Mouse (Mus musculus) testis, postnatal 10 days (tissue): ENCODE data around the gene Ahcyl1.

ENCODE experiments used
- DNase-seq: peaks from one replicate; pipeline ENCODE4 v3.0.0; 2021; ENCODE audit warnings: low spot score

Gene Ahcyl1

DNA sequence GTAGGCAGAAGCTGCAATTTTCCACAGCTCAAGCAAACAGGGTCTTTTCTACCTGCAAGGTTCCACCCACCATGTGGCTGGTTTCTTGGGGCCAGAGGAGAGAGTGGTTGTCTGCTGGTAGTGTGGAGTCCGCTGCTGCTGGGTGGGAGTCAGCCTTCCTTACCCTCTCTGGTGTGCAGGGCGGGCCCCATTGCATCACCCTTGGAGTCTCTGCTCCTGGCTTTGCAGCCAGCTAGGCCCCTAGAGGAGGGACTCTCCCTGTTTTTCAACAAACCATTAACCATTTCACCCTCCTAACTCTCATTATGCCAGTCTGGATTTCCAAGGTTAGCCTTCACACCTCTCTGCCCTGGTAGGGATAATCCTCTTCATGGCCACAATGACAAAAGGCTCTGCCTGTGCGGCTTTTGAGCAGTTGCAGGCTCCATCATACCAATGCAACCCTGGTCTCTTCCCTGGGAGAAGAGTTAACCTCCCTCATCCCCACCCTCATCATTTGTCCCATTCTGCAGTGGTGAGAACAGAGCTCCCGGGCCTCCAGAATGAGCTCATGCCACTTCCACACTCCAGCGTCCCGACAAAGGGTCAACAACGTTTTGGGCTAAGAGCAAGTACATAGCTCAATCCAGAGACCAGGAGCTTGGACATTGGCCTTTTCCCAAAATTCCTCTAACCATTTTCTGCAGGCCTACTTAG lies 7.5 kb upstream of the Ahcyl1 start:
- no peak for DNase-seq

DNA sequence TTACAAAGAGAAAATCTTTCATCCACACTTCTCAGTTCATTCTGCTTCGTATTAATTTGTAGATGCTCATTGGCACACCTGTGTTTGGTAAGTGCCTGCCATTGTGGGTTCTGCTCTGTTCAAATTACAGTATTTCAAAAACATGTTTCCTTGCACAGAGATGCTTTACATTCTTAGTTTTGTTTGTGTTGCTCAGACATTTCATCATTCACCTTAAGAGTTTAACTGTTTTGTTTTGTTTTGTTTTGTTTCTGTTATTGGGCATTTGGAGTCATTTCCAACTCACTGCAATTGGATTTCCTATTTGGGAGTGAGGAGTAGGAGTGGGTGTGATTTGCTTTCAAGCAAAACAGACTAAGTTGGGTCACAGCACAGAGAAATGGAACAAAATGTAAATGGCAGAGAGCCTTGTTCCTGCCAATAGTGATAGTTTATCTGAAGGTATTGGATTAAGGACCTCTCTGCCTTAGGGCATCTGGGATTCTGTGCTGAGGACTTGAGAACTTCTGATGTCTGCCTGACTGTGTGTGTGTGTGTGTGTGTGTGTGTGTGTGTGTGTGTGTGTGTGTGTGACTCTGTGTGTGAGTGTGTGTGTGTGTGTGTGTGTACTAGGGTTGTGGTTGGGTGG lies 5.5 kb upstream of the Ahcyl1 start:
- DNase-seq: no peak

GRCm38 (mm10) chr3:107700625-107701024 lies 4.3 kb upstream of the Ahcyl1 start:
- no peak for DNase-seq

DNA sequence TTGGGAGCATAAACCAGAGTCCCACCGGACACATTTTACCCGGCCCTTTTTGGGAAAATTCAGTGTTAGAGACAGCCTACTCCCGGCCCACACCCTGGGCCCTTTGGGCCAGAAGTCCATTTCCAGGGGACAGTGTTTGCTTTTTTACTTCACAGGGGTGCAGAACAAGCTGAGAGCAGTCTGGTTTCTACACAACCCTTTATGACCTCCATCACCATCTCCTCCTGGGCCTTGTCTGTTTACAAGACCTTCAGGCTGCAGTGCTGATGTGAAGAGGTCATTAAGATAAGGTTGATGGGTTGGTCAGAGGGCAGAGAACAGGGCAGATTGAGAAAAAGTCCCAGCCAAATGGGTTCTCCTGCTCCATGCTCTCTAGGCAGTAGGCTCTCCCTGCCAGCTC lies 550 bp upstream of the Ahcyl1 start:
- DNase-seq: no peak

- DNase-seq: no peak
Measured at GRCm38 (mm10) chr3:107695219-107695947, 977 bp downstream of the Ahcyl1 start.

DNA sequence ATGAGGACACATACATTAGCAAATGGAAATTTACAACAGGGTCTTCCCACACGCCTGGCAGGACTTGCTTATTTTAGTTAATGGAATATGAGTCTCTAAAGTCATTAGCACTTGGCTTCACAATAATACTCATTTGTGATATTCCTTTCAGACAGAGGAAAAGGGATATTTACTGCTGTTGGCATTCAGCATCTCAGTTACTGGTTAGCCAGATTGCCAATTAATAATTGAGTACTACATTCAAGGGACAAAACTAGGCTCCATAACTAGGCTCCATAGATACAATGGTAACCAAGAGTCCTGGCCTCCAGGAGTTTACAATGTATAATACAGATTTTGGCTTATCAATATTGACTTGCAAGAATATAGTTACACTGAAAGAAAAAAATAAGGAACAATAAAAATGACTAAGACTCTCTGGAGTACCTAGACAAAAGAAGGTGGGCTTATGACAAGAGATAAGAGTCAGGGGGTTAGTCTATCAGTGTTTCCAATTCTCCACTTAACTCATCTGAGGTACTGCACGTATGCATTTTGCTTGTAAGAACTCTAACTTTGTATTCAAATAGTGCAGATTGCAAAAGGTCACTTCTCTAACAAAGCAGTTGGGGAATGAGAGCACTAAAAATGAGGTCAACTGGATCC lies 2.0 kb downstream of the Ahcyl1 start:
- no peak for DNase-seq

DNA sequence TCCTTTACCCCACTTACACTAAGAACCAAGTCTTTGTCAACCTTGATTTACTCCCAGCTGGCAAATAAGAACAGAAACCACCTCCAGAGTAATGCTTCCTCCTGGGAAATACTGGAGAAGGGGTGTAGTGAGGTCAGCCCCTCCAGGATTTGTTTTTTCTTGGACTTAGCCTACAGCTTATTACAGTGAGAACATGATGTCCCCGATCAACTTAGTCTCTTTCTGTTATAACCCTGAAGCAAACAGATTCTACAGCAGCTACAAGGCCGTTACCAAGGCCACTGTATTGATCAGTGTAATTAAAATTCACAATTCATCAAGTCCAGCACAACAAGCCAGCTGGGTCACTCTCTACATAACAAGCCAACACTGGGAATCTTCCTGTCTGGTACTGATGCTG lies 6.0 kb downstream of the Ahcyl1 start:
- no peak for DNase-seq

DNA sequence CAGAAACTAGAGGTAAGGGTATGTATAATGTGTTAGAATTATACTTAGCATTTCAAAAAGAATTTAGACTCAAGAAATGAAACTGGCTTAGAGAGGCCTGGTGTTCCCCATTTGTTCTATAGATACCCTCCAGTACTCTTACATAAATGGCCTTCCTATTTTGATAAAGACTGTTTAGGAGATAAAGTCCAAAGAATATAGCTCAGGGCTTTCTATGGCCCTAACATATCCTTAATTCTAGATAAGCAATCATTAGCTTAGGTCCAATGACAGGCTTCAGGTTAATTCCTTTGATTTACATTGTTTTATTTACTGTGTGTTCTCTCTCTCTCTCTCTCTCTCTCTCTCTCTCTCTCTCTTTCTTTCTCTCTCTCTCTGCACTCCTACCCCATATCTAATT lies 7.1 kb downstream of the Ahcyl1 start:
- DNase-seq: no peak

DNA sequence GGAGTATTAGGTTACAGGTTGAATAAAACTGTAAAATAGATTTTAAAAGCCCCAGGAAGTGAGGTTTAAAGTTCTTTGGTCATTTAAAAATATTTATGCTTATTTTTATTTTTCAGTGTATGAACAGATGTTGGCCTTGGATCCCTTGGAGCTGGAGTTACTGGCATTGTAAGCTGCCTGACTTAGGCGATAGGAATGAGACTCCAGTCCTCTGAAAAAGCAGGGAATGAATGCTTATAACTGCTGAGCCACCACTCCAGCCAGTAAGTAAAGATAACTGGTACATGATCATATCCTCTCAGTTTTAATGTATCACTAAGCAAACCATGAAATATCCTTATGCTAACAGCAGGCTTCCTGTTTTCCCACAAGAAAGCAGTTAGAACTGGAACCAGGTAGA lies 8.1 kb downstream of the Ahcyl1 start:
- no peak for DNase-seq

DNA sequence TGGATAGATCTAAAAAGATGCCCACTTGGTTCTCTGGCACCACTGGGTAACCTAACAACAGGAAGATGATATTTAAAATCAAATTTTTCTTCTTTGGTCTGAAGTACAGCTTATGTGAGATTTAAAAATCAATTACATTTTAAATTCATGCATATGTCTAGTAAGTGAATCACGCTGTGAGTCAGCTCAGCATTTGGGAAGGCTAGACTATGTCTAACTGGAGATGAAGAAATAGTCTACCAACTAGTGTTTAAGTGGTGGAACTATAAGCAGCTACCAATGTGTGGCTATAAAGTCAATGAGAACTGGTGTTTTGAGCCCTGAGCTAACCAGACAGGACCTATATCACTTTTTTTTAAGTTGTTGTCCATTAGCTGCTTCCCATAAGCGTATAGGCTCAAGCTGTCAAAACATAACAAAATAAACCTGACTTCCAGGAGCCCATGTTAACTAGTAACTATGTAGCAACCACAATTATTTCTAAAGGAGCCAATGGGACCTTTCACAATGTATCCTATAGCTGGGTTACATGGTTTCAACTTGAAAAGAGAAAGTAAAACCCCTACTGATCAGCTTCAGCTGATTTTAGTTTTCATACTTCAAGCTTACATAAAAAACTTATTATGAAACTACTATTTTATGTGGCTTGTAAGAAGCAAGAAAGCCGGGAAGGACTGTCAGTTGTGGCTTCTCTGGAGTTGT lies 9.9 kb downstream of the Ahcyl1 start:
- no peak for DNase-seq

DNA sequence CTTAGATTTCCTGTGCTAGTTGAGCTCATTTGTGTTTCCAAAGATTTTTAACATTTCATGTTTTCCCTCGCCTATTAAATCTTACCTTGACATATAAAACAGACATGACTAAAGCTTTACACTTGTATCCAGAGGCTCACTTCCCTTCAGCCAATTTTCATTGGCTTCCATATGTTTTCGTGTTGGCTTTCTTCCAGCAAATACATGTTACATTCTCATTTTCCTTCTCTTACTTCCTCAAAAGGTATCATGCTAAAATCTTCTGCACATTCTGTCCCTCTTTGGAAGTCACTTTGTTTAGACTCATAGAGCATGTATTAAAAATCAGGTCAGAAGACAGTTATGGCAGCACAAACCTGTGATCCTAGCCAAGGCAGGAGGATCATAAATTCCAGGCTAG lies 10.7 kb downstream of the Ahcyl1 start:
- no peak for DNase-seq

DNA sequence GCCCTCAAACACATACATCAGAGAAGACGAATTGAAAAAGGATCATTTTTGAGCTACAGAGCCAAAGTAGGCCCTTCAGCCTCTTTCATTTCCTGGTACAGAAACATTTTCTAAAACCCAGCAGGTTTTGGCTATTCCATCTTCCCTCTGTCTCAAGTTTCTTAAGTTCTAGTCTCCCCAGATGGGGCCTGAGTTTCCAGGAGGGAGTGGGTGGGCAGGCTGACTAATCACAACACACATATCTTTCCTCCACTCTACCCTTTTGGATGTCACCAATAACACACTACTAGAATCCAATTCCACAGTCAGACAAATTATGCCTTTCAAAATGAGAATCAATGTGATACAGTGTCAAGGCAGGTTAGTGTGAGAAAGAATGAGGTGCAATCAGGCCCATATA lies 12.8 kb downstream of the Ahcyl1 start:
- no peak for DNase-seq

GRCm38 (mm10) chr3:107680790-107681576 lies 15.4 kb downstream of the Ahcyl1 start:
- no peak for DNase-seq

DNA sequence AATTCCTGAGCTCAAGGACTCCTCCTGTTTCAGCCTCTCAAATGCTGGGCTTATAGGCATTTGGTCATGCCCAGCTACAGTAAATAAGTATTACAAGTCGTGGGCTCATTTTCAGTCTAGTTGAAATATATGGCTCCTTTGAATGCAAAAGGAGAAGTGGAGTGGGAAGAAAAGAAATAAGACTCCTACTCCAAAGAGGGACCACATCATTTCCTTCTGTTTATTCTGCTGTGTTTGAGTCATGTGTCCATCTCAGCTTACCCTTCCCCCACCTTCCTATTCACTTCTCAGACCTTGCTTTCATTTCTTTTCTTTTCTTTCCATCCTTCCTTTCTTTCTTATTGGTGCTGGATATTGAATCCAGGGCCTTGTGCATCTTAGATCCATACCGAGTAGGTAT lies 24.9 kb downstream of the Ahcyl1 start:
- DNase-seq: no peak

GRCm38 (mm10) chr3:107670500-107670899 lies 25.9 kb downstream of the Ahcyl1 start:
- DNase-seq: no peak

DNA sequence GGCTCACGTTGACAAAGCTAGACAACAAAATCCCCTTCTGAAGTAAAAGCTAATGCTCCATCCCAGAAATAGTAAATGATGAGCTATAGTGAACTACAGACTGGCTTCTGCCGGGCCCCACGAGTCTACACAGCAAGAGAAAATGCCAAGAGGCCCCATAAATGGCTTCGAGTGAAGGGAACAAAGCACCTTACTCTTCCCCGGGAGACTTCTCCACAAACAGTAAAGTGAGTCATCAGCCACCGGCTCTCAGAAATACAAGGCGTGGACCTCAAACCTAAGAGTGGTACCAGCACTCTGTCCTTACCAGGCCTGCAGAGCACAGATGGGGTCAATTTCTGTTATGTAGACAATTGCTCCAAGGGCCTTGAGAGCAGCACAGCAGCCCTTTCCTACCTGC lies 27.6 kb downstream of the Ahcyl1 start:
- no peak for DNase-seq

DNA sequence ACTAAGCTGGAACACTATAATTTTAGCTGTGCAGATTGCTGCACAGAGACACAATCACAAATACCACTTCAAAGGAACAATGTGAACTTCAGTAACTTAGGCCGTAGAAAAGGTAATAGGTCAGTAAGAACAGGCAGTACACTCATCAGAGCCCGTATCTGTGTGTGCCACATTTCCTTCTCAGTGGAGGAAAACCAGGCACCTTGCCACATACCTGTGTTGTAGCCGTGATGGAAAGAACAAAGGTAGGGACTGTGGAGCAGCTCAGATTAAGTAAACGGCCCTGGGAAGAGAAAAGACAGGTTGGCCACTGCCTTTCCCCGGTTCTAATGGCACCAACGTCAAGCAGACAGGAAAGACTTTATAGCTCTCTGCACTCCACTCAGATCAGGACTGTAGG lies 28.9 kb downstream of the Ahcyl1 start:
- DNase-seq: no peak

- no peak for DNase-seq
Measured at GRCm38 (mm10) chr3:107664641-107665040, 31.7 kb downstream of the Ahcyl1 start.

GRCm38 (mm10) chr3:107659000-107659399 lies 37.4 kb downstream of the Ahcyl1 start:
- no peak for DNase-seq

DNA sequence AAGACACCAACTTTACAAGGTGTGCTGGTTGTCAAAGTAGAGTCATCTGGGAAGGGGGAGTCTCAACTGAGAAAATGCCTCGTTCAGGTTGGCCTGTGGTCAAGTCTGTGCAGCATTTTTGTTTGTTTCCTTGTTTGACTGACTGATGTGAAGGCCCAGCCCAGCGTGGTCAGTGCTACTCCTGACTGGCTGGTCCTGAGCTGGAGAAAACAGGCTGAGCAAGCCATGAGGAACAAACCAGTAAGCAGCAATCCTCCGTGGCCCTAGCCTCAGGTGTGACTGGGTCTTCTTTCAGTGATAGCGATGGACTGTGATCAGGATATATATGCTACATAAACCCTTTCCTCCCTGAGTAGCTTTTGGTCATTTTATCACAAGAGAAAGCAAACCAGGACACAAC lies 39.5 kb downstream of the Ahcyl1 start:
- no peak for DNase-seq

- DNase-seq: no peak
Measured at GRCm38 (mm10) chr3:107656151-107656550, 40.2 kb downstream of the Ahcyl1 start.

- no peak for DNase-seq
Measured at GRCm38 (mm10) chr3:107655491-107655890, 40.9 kb downstream of the Ahcyl1 start.
